Mouse (Mus musculus) skeletal muscle tissue, adult 2 months (tissue): ENCODE results near the gene Ltbr.
"Not testable (repeated sequence)": the region's sequence is repeated elsewhere in the genome, so short reads cannot be mapped to it uniquely, and the experiment has no call there.

Experiments
- DNase-seq: peaks from one replicate; pipeline ENCODE4 v3.0.0-alpha.2; 2012; ENCODE audit warnings: low read depth, low spot score

The Ltbr gene

DNA sequence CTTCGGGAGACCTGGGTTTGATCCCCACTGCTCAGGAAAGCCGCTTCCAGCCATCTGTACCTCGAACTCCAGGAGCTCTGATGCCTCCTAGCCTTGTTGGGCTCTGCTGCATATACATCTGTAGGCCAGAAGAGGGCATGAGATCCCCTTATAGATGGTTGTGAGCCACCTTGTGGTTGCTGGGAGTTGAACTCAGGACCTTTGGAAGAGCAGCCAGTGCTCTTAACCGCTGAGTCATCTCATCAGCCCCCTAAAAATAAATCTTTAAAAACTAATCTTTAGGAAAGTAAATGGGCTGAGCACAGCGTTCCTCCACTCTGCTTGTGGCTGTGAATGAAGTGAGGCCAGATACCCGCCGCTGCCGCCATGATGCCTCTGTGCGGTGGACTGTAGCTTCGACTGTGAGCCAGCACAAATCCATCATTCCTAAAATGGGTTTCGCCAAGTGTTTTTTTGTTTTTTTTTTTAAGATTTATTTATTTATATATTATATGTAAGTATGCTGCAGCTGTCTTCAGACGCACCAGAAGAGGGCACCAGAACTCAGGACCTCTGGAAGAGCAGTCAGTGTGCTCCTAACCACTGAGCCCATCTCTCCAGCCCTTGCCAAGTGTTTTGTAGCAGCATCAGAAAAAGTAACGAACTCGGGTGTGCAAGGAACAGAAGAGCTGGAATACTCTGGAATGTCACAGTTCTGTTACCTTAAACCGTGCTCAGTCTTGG, 38.7 kb downstream of the Ltbr start:
- DNase-seq = peak; percentile 35

DNA sequence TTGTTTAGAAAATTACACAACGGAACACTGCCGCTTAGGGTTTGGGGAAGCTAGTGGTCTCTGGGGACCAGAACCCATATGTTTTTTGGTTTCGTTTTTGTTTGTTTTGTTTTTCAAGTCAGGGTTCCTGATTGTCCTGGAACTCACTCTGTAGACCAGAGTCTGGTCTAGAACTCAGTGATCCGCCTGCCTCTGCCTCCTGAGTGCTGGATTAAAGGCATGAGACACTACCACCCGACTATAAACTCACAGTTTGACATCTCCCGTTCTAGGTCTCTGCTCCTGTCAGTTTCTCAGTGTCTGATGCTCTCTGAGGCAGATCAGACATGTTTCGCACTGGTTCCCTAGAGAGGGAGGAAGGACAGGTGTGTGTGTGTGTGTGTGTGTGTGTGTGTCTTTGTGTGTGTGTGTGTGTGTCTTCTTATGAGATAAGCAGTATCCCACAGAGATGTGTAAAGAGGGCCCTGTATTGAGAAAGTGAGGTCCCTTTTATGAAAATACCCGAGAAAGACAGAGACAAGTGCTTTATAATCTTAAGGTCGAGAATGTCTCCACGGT, 41.4 kb downstream of the Ltbr start:
- no peak for DNase-seq

DNA sequence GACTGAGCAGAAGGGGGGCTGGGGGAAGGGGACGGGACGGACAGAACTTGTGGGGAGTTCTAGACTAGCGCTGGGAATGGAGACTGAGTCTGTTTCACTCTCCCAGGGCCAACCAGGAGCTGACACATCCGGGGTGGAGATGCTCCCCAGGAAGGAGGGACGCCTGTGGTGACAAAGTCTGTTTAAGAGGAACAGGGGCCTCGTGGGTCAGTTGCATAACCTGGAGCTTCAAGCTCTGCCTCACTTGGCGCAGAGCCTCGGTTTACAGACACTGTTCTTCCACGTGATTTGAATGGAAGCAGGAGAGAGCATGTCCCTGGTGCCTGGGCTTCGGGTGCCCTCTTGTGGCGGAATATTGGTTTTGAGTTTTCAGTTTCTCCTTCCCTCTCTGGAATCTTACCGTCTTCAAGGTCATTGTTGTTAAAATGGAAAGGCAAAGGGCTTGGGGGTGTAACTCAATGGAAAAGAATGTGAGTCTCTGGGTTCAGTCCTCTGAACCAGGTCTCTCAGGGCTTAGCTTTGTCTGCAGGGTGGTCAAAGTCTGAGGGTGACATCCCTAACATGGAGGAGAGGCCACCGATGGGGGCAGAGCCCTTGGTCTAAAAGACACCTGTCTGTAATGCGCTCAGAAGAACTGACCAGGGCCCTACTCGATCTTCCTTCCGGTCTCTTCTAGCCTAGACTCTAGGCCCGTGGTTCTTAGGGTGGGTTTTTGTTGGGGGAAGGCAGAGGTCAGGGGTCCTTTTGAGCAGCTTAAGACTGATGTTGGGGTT, 42.0 kb downstream of the Ltbr start:
- peak; percentile 99 for DNase-seq

DNA sequence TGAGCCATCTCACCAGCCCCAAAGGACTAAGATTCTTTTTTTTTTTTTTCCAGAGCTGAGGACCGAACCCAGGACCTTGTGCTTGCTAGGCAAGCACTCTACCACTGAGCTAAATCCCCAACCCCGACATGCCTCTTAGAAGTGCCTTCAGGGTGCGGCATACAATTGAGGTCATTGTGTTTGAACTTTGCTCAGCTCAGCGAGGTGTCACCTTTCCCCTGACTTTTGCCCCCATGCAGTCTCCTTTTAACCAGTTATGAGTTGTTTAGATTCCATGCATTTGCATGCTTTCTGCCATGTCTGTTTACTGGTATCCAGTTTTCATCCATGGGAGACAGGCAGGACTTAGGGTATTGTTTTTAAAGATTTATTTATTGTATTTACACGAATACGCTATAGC, 44.9 kb downstream of the Ltbr start:
- DNase-seq = no peak

DNA sequence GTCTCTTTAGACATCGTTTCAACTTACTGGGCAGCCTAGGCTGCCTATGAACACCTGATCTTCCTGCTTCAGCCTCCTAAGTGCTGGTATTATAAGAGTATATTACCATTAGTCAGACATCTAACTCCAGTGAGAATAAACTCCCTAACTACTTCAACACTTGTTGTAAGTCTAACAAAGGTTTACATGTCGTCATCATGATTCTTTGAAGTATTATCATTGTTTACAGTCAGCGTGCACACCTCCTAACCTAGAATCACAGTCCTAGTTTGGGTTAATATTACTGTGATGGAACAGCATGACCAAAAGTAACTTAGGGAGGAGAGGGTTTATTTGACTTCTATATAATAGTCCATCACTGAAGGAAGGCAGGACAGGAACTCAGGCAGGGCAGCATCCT, 46.2 kb downstream of the Ltbr start:
- no peak for DNase-seq

DNA sequence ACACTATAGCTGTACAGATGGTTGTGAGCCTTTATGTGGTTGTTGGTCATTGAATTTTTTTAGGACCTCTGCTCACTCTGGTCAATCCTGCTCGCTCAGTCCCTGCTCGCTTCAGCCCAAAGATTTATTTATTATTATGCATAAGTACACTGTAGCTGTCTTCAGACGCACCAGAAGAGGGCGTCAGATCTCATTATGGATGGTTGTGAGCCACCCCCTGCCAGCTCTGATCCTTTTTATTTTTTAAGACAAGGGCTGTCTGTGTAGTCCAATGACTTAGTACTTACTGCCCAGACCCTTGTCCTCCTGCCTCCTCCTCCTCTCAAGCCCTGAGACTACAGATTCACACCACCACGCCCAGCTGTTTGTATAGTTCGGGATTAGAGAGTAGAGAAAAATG, 47.1 kb downstream of the Ltbr start:
- DNase-seq = not testable (repeated sequence)

DNA sequence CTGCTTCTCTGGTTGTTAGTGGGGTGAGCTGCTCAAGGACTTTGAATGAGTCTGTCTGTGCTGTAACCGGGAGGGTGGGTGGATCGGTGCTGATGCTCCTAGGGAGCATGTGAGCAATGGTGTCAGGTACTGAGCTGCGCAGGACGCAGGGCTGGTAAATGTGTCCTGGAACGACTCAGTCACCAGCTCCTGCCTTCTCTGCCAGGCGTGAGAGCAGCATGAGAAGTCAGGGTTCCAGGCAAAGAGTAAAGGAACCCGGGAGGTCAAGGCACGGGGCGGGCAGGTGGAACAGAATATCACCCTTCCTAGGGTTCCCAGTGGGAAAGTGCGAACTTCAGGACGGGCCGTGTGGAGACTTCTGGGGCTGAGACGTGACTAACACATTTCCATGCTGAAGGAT, 47.6 kb downstream of the Ltbr start:
- no peak for DNase-seq

DNA sequence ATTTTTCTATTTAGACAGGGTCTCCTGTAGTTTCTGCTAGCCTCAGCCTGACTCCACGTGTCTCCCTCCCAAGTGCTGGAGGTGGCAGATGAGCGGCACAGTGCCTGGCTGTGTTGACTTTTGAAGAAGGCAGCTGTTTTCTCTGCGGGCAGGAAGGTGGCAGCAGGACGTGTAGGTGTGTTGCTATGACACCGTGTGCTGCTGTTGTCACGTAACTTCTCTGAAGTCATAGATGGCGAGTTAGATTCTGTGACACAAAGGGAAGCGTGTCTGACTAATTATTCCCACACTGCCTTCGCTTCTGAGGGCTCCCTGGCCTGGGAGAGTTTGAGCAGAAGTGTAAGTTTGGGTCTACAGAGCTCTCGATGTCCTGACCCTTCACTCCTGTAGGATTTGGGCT, 48.4 kb downstream of the Ltbr start:
- no peak for DNase-seq

DNA sequence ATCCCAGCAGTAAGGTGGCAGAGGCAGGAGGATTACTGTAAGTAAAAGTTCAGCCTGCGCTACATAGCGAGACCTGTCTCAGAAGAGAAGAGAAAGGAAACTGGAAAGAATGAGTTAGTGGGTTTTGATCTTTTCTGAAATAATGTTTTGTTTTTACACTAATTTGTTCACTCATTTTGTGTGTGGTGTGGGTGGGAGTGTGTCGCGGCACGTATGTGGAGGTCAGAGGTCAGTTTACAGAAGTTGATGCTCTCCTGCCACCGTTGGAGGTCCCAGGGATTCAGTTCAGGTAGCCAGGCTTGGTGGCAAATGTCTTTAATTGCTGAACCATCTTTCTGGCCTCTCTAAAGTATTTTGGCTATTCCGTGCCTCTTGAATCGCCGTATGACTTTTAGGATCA, 49.5 kb downstream of the Ltbr start:
- no peak for DNase-seq

DNA sequence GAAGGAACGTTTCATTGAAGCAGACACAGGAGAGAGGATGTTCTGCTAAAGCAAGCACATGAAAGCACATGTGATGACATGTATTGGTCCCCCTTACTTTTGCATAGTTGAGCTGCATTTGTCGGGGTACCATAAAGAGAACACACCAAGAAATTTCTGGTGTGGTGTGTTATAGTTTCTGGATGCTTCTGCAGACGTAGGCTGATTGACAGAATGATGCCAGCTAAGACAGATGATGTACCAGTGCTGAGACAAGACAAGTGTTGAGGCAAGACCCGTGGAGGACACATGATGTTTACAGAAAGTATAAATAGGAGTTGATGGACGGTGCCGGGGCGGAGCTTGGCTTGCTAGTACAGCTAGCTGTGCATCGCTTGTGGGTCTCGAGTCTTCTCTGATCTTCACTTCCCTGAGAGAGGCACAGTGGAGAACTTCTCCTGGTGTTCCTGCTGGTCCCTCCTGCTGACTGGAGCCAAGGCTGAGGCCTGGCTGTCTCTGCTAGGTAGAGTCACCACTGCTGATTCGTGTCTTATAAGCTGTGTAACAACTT, 53.6 kb downstream of the Ltbr start:
- DNase-seq = no peak
